Mouse (Mus musculus): ENCODE measurements around the gene Taldo1. TPM values are rescaled to one million over a fixed set of nuclear protein-coding genes. Genes with fewer than 3 reads are reported as not detected.

The Taldo1 gene
- polyA plus RNA-seq, 1 experiment from 2014 or later: 279 TPM

- ATAC-seq (ENCODE audit: low read depth): no peak
- 54% methylated on average over 9 of the region's 9 CpGs for WGBS
- Histone ChIP-seq H3K27ac (ENCODE audit: low read length) (no peak overlapping the region), H3K9ac (ENCODE audit: low read length) (no peak overlapping the region), H3K9me3 (ENCODE audit: control insufficient read depth, low read length) (no peaks in the 10 kb centered on the region), H3K36me3 (ENCODE audit: control insufficient read depth, insufficient read depth, low read length) (peaks cover 12% of the 10 kb centered on the region), H3K4me2 (ENCODE audit: low read depth, low read length) (no peak overlapping the region), H3K4me1 (replicated peaks; ENCODE audit: control insufficient read depth, insufficient read depth, low read length) (peaks cover 13% of the 10 kb centered on the region; the same call in 1 of the 2 replicates), H3K4me3 (ENCODE audit: low read length) (no peak overlapping the region), H3K27me3 (ENCODE audit: control insufficient read depth, insufficient read depth, low read depth, low read length) (no peaks in the 10 kb centered on the region)
Measured at GRCm38 (mm10) chr7:141429840-141430584, 38.0 kb downstream of the Taldo1 start.

GRCm38 (mm10) chr7:141430585-141431240, 38.7 kb downstream of the Taldo1 start:
- Histone ChIP-seq H3K9ac (ENCODE audit: low read length) (no peak overlapping the region), H3K27me3 (ENCODE audit: control insufficient read depth, insufficient read depth, low read depth, low read length) (no peaks in the 10 kb centered on the region), H3K4me3 (ENCODE audit: low read length) (no peak overlapping the region), H3K4me1 (replicated peaks; ENCODE audit: control insufficient read depth, insufficient read depth, low read length) (peaks cover 16% of the 10 kb centered on the region; the same call in 1 of the 2 replicates), H3K27ac (ENCODE audit: low read length) (no peak overlapping the region), H3K9me3 (ENCODE audit: control insufficient read depth, low read length) (no peaks in the 10 kb centered on the region), H3K4me2 (ENCODE audit: low read depth, low read length) (no peak overlapping the region), H3K36me3 (ENCODE audit: control insufficient read depth, insufficient read depth, low read length) (peaks cover 12% of the 10 kb centered on the region)
- WGBS: 94% methylated on average over 9 of the region's 9 CpGs
- no peak for ATAC-seq (ENCODE audit: low read depth)

DNA sequence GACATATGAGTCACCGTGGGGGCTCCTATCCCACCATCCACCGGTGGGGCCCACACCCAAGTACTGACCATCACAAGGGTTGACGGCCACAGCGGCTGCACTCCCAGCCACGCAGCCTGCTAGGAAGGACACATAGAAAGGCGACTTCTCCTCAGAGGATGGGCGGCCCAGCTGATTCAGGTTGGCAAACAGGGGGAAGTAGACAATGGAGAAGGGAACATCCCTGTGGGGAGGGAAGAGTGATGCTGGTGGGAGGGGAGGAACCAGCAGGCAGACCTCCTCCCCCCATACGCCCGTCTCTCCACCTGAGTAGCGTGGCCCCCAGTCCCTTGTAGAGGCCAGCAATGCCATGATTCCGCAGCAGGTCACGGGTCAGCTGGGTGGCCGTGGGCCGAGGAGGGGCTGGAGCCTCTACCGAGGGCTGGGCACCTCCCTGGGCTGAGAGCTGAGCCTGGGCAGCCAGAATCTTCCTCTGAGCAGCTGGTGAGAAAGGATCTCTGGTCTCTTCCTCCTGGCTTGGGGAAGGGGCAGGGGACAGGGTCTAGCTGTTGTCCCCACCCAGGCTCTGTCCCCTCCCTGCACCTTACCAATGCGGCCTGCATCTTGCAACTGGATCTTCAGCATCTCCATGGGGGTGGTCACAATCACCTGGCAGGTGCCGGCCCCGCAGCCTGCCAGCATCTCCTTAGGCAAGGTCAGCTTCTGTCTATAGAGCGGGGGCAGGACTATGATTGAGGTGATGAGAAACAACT, 39.6 kb downstream of the Taldo1 start:
- Histone ChIP-seq H3K27ac (ENCODE audit: low read length) (no peak overlapping the region), H3K4me3 (ENCODE audit: low read length) (no peak overlapping the region), H3K4me2 (ENCODE audit: low read depth, low read length) (no peak overlapping the region), H3K9ac (ENCODE audit: low read length) (no peak overlapping the region), H3K4me1 (replicated peaks; ENCODE audit: control insufficient read depth, insufficient read depth, low read length) (peaks cover 19% of the 10 kb centered on the region), H3K36me3 (ENCODE audit: control insufficient read depth, insufficient read depth, low read length) (peaks cover 12% of the 10 kb centered on the region), H3K27me3 (ENCODE audit: control insufficient read depth, insufficient read depth, low read depth, low read length) (no peaks in the 10 kb centered on the region), H3K9me3 (ENCODE audit: control insufficient read depth, low read length) (no peaks in the 10 kb centered on the region)
- WGBS: 90% methylated on average over 19 of the region's 19 CpGs
- ATAC-seq (ENCODE audit: low read depth): no peak

GRCm38 (mm10) chr7:141432186-141432611, 40.2 kb downstream of the Taldo1 start:
- Histone ChIP-seq H3K27ac (ENCODE audit: low read length) (no peak overlapping the region), H3K27me3 (ENCODE audit: control insufficient read depth, insufficient read depth, low read depth, low read length) (no peaks in the 10 kb centered on the region), H3K4me2 (ENCODE audit: low read depth, low read length) (no peak overlapping the region), H3K4me3 (ENCODE audit: low read length) (no peak overlapping the region), H3K9ac (ENCODE audit: low read length) (no peak overlapping the region), H3K4me1 (replicated peaks; ENCODE audit: control insufficient read depth, insufficient read depth, low read length) (peaks cover 24% of the 10 kb centered on the region), H3K36me3 (ENCODE audit: control insufficient read depth, insufficient read depth, low read length) (peaks cover 12% of the 10 kb centered on the region), H3K9me3 (ENCODE audit: control insufficient read depth, low read length) (no peaks in the 10 kb centered on the region)
- no peak for ATAC-seq (ENCODE audit: low read depth)
- 76% methylated on average over 8 of the region's 8 CpGs for WGBS

DNA sequence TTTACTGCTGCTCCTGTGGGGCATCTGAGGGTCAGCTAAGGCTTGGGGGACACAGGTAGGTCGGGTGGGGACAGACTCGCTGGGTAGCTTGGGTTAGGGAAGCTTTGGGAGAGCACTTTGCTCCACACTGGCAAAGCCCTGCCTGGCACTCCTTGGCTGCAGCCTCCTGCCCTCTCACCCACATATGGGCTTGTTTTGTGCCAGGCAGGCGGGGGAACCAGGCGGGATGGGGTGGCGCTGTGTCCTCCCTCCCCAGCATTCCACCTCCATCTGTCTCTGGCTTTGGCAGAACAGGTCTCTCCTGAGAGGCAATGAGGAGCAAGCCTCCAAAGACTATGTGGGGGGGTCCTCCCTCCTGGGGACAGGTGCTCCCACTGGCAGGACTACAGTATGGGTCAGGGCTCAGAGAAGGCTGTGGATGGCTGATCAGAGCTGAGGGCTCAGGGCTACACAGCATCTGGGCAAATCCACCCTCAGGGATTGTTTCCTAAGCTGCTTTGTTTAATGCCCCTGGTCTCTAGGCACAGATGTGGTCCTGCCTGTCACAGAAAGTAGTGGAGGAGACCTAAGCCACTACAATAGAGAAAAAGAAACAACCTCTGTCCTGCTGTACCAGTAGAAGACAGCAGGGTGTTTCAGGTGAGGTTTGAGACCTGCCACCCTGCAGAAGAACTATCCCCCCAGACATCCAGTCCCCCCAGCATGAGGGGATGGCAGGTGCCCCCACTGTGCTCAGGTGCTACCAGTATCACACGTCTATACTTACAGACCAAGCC, 40.9 kb downstream of the Taldo1 start:
- no peak overlapping the region for H3K4me2 ChIP-seq (ENCODE audit: low read depth, low read length)
- no peak for ATAC-seq (ENCODE audit: low read depth)
- H3K27ac ChIP-seq (ENCODE audit: low read length): no peak overlapping the region
- H3K9ac ChIP-seq (ENCODE audit: low read length): no peak overlapping the region
- H3K27me3 ChIP-seq (ENCODE audit: control insufficient read depth, insufficient read depth, low read depth, low read length): no peaks in the 10 kb centered on the region
- peaks cover 24% of the 10 kb centered on the region for H3K4me1 ChIP-seq (replicated peaks; ENCODE audit: control insufficient read depth, insufficient read depth, low read length)
- no peaks in the 10 kb centered on the region for H3K9me3 ChIP-seq (ENCODE audit: control insufficient read depth, low read length)
- WGBS: 87% methylated on average over 6 of the region's 6 CpGs
- H3K36me3 ChIP-seq (ENCODE audit: control insufficient read depth, insufficient read depth, low read length): peaks cover 12% of the 10 kb centered on the region
- no peak overlapping the region for H3K4me3 ChIP-seq (ENCODE audit: low read length)

DNA sequence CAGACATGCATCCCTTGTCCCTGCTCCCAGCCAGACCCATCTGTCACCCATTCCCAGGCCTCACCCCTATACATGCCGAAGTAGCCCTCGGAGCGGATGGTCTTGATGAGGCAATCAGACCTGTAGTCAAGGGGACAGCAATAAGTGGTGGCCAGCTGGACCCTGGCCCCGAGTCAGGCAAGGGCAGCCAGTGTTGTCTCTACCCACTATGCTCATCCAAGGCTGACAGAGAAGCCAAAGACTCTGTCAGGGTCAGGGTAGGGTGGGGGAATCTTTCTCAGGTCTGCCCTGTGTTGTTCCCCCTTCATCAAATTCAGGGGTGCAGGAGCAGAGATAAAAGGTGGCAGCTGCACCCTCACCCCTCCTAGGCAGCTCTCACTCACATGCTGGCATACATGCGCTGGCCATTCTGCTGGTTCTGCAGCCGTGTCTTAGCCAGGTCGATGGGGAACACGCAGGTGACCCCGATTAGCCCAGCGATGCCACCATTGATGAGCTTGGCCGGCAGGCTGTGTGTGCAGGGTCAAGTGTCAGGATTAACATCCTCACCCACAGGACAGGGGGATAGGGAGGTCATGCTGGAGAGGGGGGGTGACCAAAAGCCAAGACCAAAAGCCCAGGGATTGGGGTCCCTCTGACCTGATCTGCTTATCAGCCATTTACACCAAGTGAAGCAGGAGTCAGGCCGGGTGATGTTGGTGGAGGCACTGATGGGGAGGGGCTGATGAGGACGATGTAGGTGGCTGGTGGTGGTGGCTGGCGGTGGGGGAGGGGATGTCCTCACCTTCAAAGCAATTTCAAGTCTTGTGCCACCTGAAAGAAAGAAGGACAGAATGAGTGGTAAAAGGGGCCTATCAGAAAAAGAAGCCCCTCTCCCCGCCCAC, 41.8 kb downstream of the Taldo1 start:
- Histone ChIP-seq H3K4me2 (ENCODE audit: low read depth, low read length) (peak overlapping the region; percentile 64), H3K4me1 (replicated peaks; ENCODE audit: control insufficient read depth, insufficient read depth, low read length) (peaks cover 24% of the 10 kb centered on the region), H3K9me3 (ENCODE audit: control insufficient read depth, low read length) (no peaks in the 10 kb centered on the region), H3K27ac (ENCODE audit: low read length) (no peak overlapping the region), H3K9ac (ENCODE audit: low read length) (peak overlapping the region; percentile 54), H3K27me3 (ENCODE audit: control insufficient read depth, insufficient read depth, low read depth, low read length) (no peaks in the 10 kb centered on the region), H3K4me3 (ENCODE audit: low read length) (peak overlapping the region; percentile 53), H3K36me3 (ENCODE audit: control insufficient read depth, insufficient read depth, low read length) (peaks cover 12% of the 10 kb centered on the region)
- 71% methylated on average over 15 of the region's 15 CpGs for WGBS
- no peak for ATAC-seq (ENCODE audit: low read depth)

GRCm38 (mm10) chr7:141434464-141434863, 42.5 kb downstream of the Taldo1 start:
- Histone ChIP-seq H3K4me2 (ENCODE audit: low read depth, low read length) (peak overlapping the region; percentile 64), H3K4me3 (ENCODE audit: low read length) (peak overlapping the region; percentile 53), H3K27me3 (ENCODE audit: control insufficient read depth, insufficient read depth, low read depth, low read length) (no peaks in the 10 kb centered on the region), H3K4me1 (replicated peaks; ENCODE audit: control insufficient read depth, insufficient read depth, low read length) (peaks cover 20% of the 10 kb centered on the region), H3K27ac (ENCODE audit: low read length) (no peak overlapping the region), H3K9me3 (ENCODE audit: control insufficient read depth, low read length) (no peaks in the 10 kb centered on the region), H3K9ac (ENCODE audit: low read length) (peak overlapping the region; percentile 54), H3K36me3 (ENCODE audit: control insufficient read depth, insufficient read depth, low read length) (peaks cover 12% of the 10 kb centered on the region)
- ATAC-seq (ENCODE audit: low read depth): no peak
- 15% methylated on average over 8 of the region's 8 CpGs for WGBS

DNA sequence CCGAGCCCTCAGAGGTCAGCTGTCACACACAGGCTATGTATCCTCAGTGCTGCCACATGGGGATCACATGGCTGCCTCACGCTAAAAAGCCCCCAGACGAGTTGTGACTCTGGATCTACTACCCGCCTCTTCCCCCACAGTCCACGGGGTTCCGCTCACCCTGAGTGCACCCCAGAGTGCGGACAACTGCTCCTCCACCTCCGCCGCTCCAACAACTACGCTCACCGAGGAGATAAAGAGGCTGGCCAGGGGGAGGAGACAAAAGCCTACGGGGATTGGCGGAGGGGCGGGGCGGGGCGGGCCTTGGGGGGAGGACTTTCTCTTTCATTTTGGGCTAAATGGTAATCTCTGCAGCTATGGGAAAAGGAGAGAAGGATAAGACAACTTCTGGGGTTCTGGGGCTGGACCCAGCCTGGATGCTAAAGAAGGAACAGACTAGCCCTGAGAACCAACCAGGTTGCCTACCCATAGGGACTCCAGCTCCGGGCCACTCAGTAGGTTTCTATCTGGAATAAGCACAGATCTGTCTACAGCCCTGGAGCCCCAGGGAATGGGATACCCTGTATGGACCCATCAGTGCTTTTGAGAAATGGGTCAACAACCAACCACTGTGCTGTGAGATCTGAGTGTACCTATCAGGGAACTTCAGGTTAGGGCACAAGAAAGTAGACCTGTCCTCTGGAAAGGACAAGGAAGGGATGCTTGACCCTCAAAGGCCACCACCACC, 43.3 kb downstream of the Taldo1 start:
- Histone ChIP-seq H3K27me3 (ENCODE audit: control insufficient read depth, insufficient read depth, low read depth, low read length) (no peaks in the 10 kb centered on the region), H3K9ac (ENCODE audit: low read length) (peak overlapping the region; percentile 58), H3K36me3 (ENCODE audit: control insufficient read depth, insufficient read depth, low read length) (peaks cover 14% of the 10 kb centered on the region), H3K27ac (ENCODE audit: low read length) (no peak overlapping the region), H3K4me2 (ENCODE audit: low read depth, low read length) (peak overlapping the region; percentile 64), H3K9me3 (ENCODE audit: control insufficient read depth, low read length) (no peaks in the 10 kb centered on the region), H3K4me1 (replicated peaks; ENCODE audit: control insufficient read depth, insufficient read depth, low read length) (peaks cover 19% of the 10 kb centered on the region), H3K4me3 (ENCODE audit: low read length) (peak overlapping the region; percentile 53)
- ATAC-seq (ENCODE audit: low read depth): peak; percentile 39
- WGBS: 3% methylated on average over 17 of the region's 17 CpGs
